Mouse (Mus musculus) CH12.LX (cell line): ENCODE results near the gene Macf1. TPM values are rescaled to one million over a fixed set of nuclear protein-coding genes. Genes with fewer than 3 reads are reported as not detected.

Experiments
- DNase-seq: peaks from one replicate; pipeline ENCODE4 v3.0.0-alpha.2; 2013; ENCODE audit errors: extremely low read depth
- H3K27ac ChIP-seq: 2 replicates; pipeline ENCODE4 v1.5.1; 2012; ENCODE audit warnings: low read depth, mild to moderate bottlenecking, control low read depth, moderate library complexity; ENCODE audit not compliant: insufficient read depth
- H3K27me3 ChIP-seq: replicated peaks from 2 replicates; pipeline ENCODE3; 2012; ENCODE audit warnings: inconsistent platforms
- H3K36me3 ChIP-seq, 2 experiments: replicated peaks in 1 of 2; 2 replicates each; pipeline versions ENCODE3 to v1.6.1; 2012; ENCODE audit warnings: inconsistent platforms in 1 of 2, low read length in 1 of 2, mild to moderate bottlenecking in 1 of 2, mixed read lengths in 1 of 2, moderate library complexity in 1 of 2; ENCODE audit not compliant: control insufficient read depth in 1 of 2, insufficient read depth in 1 of 2
- H3K4me1 ChIP-seq, 2 experiments: 2 replicates each; pipeline ENCODE4 v1.6.1; 2012; ENCODE audit warnings: inconsistent platforms in 1 of 2, moderate library complexity in 1 of 2; ENCODE audit not compliant: insufficient read depth in 2 of 2, control insufficient read depth in 1 of 2
- H3K4me2 ChIP-seq: 2 replicates; pipeline ENCODE4 v1.6.1; 2012; ENCODE audit warnings: low read depth, mild to moderate bottlenecking, control low read depth; ENCODE audit not compliant: poor library complexity, insufficient read depth, severe bottlenecking
- H3K4me3 ChIP-seq, 3 experiments: fragments of 150-350 bp in 1 of 3; sonication (generic) in 1 of 3; replicated peaks in 1 of 3; 2 replicates each; pipeline versions ENCODE3 to v1.5.1; 2011 to 2012; ENCODE audit warnings: low read depth in 2 of 3, low read length in 2 of 3, mild to moderate bottlenecking in 2 of 3, moderate library complexity in 2 of 3, control low read depth in 1 of 3, improper control_type of control experiment in 1 of 3, inconsistent platforms in 1 of 3, mixed read lengths in 1 of 3; ENCODE audit not compliant: poor library complexity in 1 of 3
- H3K79me2 ChIP-seq: replicated peaks from 2 replicates; pipeline ENCODE4 v1.6.1; 2012; ENCODE audit warnings: mild to moderate bottlenecking, moderate library complexity; ENCODE audit not compliant: control insufficient read depth, poor library complexity, insufficient read depth, severe bottlenecking; ENCODE audit errors: extremely low read depth
- H3K9ac ChIP-seq: 2 replicates; pipeline ENCODE4 v1.6.1; 2012; ENCODE audit warnings: low read depth, mild to moderate bottlenecking, control low read depth, moderate library complexity; ENCODE audit not compliant: insufficient read depth
- H3K9me3 ChIP-seq: replicated peaks from 2 replicates; pipeline ENCODE3; 2012; ENCODE audit warnings: low read length, inconsistent platforms, mixed read lengths
- BHLHE40 ChIP-seq: IDR thresholded peaks from 2 replicates; pipeline ENCODE4 v1.6.1; 2011; ENCODE audit warnings: mild to moderate bottlenecking, low read depth, low read length, improper control_type of control experiment
- CHD2 ChIP-seq: IDR thresholded peaks from 2 replicates; pipeline ENCODE4 v1.6.1; 2011; ENCODE audit warnings: low read length, improper control_type of control experiment
- GABPA ChIP-seq: IDR thresholded peaks from 2 replicates; pipeline ENCODE4 v1.6.1; 2012; ENCODE audit warnings: low read depth, low read length, improper control_type of control experiment, inconsistent platforms; ENCODE audit not compliant: insufficient replicate concordance
- HCFC1 ChIP-seq: IDR thresholded peaks from 2 replicates; pipeline ENCODE4 v1.6.1; 2012; ENCODE audit warnings: low read depth, mild to moderate bottlenecking, inconsistent platforms, low read length, improper control_type of control experiment
- JUN ChIP-seq: IDR thresholded peaks from 2 replicates; pipeline ENCODE4 v1.6.1; 2011; ENCODE audit warnings: low read depth, mild to moderate bottlenecking, low read length, improper control_type of control experiment, moderate library complexity; ENCODE audit not compliant: insufficient read depth
- JUND ChIP-seq: conservative IDR thresholded peaks from 2 replicates; pipeline ENCODE4 v1.6.1; 2011; ENCODE audit warnings: low read depth, low read length, improper control_type of control experiment
- KAT2A ChIP-seq: IDR thresholded peaks from 2 replicates; pipeline ENCODE4 v1.6.1; 2012; ENCODE audit warnings: low read length, improper control_type of control experiment, inconsistent platforms; ENCODE audit not compliant: insufficient replicate concordance
- MAFK ChIP-seq: IDR thresholded peaks from 2 replicates; pipeline ENCODE4 v1.6.1; 2011; ENCODE audit warnings: low read length, improper control_type of control experiment; ENCODE audit not compliant: insufficient replicate concordance
- MAX ChIP-seq: IDR thresholded peaks from 2 replicates; pipeline ENCODE4 v1.6.1; 2011; ENCODE audit warnings: low read length, improper control_type of control experiment
- MXI1 ChIP-seq: IDR thresholded peaks from 2 replicates; pipeline ENCODE4 v1.6.1; 2011; ENCODE audit warnings: mild to moderate bottlenecking, low read depth, low read length, improper control_type of control experiment
- NELFE ChIP-seq: IDR thresholded peaks from 2 replicates; pipeline ENCODE4 v1.6.1; 2011; ENCODE audit warnings: low read depth, low read length, improper control_type of control experiment
- PAX5 ChIP-seq: IDR thresholded peaks from 2 replicates; pipeline ENCODE4 v1.6.1; 2012; ENCODE audit warnings: low read length, inconsistent platforms, mixed read lengths
- POLR2AphosphoS2 ChIP-seq: IDR thresholded peaks from 2 replicates; pipeline ENCODE4 v1.6.1; 2011; ENCODE audit warnings: low read depth, low read length, improper control_type of control experiment
- RAD21 ChIP-seq: IDR thresholded peaks from 2 replicates; pipeline ENCODE4 v1.6.1; 2011; ENCODE audit warnings: low read depth, mild to moderate bottlenecking, low read length, improper control_type of control experiment, moderate library complexity
- SIN3A ChIP-seq: IDR thresholded peaks from 2 replicates; pipeline ENCODE4 v1.6.1; 2012; ENCODE audit warnings: low read length, improper control_type of control experiment, inconsistent platforms
- SMC3 ChIP-seq: IDR thresholded peaks from 2 replicates; pipeline ENCODE4 v1.6.1; 2011; ENCODE audit warnings: low read depth, low read length, improper control_type of control experiment
- TCF12 ChIP-seq: IDR thresholded peaks from 2 replicates; pipeline ENCODE4 v1.6.1; 2014; ENCODE audit warnings: low read depth, mild to moderate bottlenecking, inconsistent platforms, low read length, improper control_type of control experiment
- UBTF ChIP-seq: IDR thresholded peaks from 2 replicates; pipeline ENCODE4 v1.6.1; 2012; ENCODE audit warnings: low read depth, mild to moderate bottlenecking, inconsistent platforms, low read length, improper control_type of control experiment, moderate library complexity
- USF2 ChIP-seq: conservative IDR thresholded peaks from 2 replicates; pipeline ENCODE4 v1.6.1; 2011; ENCODE audit warnings: low read depth, low read length, improper control_type of control experiment
- ZC3H11A ChIP-seq: IDR thresholded peaks from 2 replicates; pipeline ENCODE4 v1.6.1; 2012; ENCODE audit warnings: low read depth, mild to moderate bottlenecking, inconsistent platforms, low read length, improper control_type of control experiment
- ZKSCAN1 ChIP-seq: IDR thresholded peaks from 2 replicates; pipeline ENCODE4 v1.6.1; 2012; ENCODE audit warnings: low read depth, inconsistent platforms, low read length, improper control_type of control experiment, borderline replicate concordance
- ZNF384 ChIP-seq: IDR thresholded peaks from 2 replicates; pipeline ENCODE4 v1.6.1; 2012; ENCODE audit warnings: low read depth, low read length, improper control_type of control experiment, inconsistent platforms
- dilution Hi-C: fragments of 300-500 bp; cut with MboI; formaldehyde crosslinking; loops from 2 replicates; pipeline ENCODE4 v1.14.3; 2020; ENCODE audit warnings: low sequenced_read_pairs; ENCODE audit not compliant: extremely low pct_unique_long_range_greater_than_20kb, extremely low pct_ligation_motif_present
- in situ Hi-C: fragments of 300-500 bp; cut with MboI; formaldehyde crosslinking; loops from 3 replicates; pipeline ENCODE4 v1.14.3; 2019; ENCODE audit warnings: low sequenced_read_pairs, low pct_ligation_motif_present, low pct_unique_long_range_greater_than_20kb, mixed read lengths
- polyA plus RNA-seq: library from polyadenylated mRNA; unstranded; fragments of >175 nt; gene quantifications from 2 replicates; pipeline ENCODE4 v1.2.1, GENCODE M21; 2012; ENCODE audit warnings: low read depth; ENCODE audit not compliant: insufficient read length
- total RNA-seq, 2 experiments: library from RNA; depleted of rRNA; stranded (reverse); fragments of 300-350 nt in 1 of 2; fragments of >200 nt in 1 of 2; gene quantifications; 2 replicates each; pipeline ENCODE4 v1.2.3; 2012 to 2014

Macf1 gene
- total and polyA plus RNA-seq, 3 experiments, result 63.3 to 93.3 (median 77.8) TPM

- Histone ChIP-seq H3K9ac (no peak overlapping the region), H3K27me3 (no peaks in the 10 kb centered on the region), H3K9me3 (no peaks in the 10 kb centered on the region), H3K79me2 (peaks cover 1% of the 10 kb centered on the region; the same call in 1 of the 2 replicates), H3K4me3 (no peak overlapping the region), H3K4me2 (no peak overlapping the region), H3K4me1 (peaks cover 6 to 47% of the 10 kb centered on the region in 2 experiments; a peak in 3 of 4 replicates), H3K36me3 (peaks cover 0 to 28% of the 10 kb centered on the region in 2 experiments), H3K27ac (no peak overlapping the region)
- no peak for DNase-seq
- in situ Hi-C loops (no loop called here), dilution Hi-C loops (no loop called here)
- TF ChIP-seq UBTF (no peak), TCF12 (no peak), KAT2A (no peak), GABPA (no peak), BHLHE40 (no peak)
Measured at GRCm38 (mm10) chr4:123413876-123414275, 270.3 kb downstream of the Macf1 start.

GRCm38 (mm10) chr4:123412981-123413380 lies 271.2 kb downstream of the Macf1 start:
- Histone ChIP-seq H3K4me1 (peaks cover 6 to 53% of the 10 kb centered on the region in 2 experiments; a peak in 3 of 4 replicates), H3K4me3 (no peak overlapping the region), H3K9me3 (no peaks in the 10 kb centered on the region), H3K27me3 (no peaks in the 10 kb centered on the region), H3K36me3 (peaks cover 0 to 31% of the 10 kb centered on the region in 2 experiments), H3K27ac (no peak overlapping the region), H3K4me2 (no peak overlapping the region), H3K79me2 (peaks cover 3% of the 10 kb centered on the region; the same call in 1 of the 2 replicates), H3K9ac (no peak overlapping the region)
- in situ Hi-C loops, result no loop called here
- DNase-seq, result no peak
- TF ChIP-seq POLR2AphosphoS2 (no peak), GABPA (no peak), MAX (no peak), TCF12 (no peak), JUN (no peak), SIN3A (no peak), MXI1 (no peak), HCFC1 (no peak), NELFE (no peak), ZC3H11A (no peak), SMC3 (no peak), RAD21 (no peak), PAX5 (no peak), UBTF (no peak), JUND (no peak), USF2 (no peak), ZKSCAN1 (no peak), MAFK (no peak), CHD2 (no peak), ZNF384 (no peak)
- dilution Hi-C loops, result no loop called here
